Mouse (Mus musculus) E14TG2a.4 (cell line): ENCODE data around the gene Stard8.

Experiments
- H3K27me3 ChIP-seq: 2 replicates; pipeline ENCODE4 v1.6.1; 2014; ENCODE audit warnings: low read length, control low read depth; ENCODE audit not compliant: insufficient read depth
- H3K36me3 ChIP-seq: 2 replicates; pipeline ENCODE4 v1.6.1; 2014; ENCODE audit warnings: low read length, control low read depth; ENCODE audit not compliant: insufficient read depth
- H3K4me1 ChIP-seq: replicated peaks from 2 replicates; pipeline ENCODE4 v1.6.1; 2014; ENCODE audit warnings: low read depth, low read length, control low read depth
- H3K4me3 ChIP-seq: replicated peaks from 2 replicates; pipeline ENCODE4 v1.5.1; 2014; ENCODE audit warnings: mild to moderate bottlenecking, low read length
- H3K9me3 ChIP-seq: 2 replicates; pipeline ENCODE4 v1.6.1; 2014; ENCODE audit warnings: low read length, control low read depth
- CTCF ChIP-seq: conservative IDR thresholded peaks from 2 replicates; pipeline ENCODE4 v1.5.1; 2014; ENCODE audit warnings: low read length
- NANOG ChIP-seq: IDR thresholded peaks from 2 replicates; pipeline ENCODE4 v1.6.1; 2014; ENCODE audit warnings: borderline replicate concordance, low read length, mixed read lengths
- POU5F1 ChIP-seq: IDR thresholded peaks from 2 replicates; pipeline ENCODE4 v1.6.1; 2014; ENCODE audit warnings: low read length, borderline replicate concordance

Stard8 gene

DNA sequence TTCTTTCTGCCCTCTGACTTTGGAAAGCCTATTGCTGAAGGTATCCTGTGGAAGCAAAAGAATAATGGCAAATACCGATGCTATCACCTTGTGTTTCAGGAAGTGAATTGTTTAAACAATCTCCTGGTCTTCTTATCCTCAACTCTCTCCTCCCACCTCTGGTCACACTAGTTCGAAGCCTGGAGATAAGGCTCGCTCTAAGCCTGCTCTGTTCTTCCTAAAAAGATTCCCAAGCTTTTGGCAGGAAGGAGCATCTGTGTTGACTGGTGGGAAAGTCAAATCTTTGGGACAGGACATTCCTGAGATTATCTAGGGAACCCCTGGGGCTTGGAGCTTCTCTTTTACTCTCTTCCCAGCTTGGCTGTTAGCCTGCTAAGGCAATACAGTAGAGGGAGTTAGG is 8.2 kb downstream of the Stard8 start:
- H3K4me1 ChIP-seq, result no peaks in the 10 kb centered on the region
- no peaks in the 10 kb centered on the region for H3K36me3 ChIP-seq
- H3K4me3 ChIP-seq, result no peak overlapping the region
- no peak for TF ChIP-seq CTCF
- no peak for TF ChIP-seq POU5F1
- TF ChIP-seq NANOG, result no peak
- H3K9me3 ChIP-seq, result no peaks in the 10 kb centered on the region
- no peaks in the 10 kb centered on the region for H3K27me3 ChIP-seq

DNA sequence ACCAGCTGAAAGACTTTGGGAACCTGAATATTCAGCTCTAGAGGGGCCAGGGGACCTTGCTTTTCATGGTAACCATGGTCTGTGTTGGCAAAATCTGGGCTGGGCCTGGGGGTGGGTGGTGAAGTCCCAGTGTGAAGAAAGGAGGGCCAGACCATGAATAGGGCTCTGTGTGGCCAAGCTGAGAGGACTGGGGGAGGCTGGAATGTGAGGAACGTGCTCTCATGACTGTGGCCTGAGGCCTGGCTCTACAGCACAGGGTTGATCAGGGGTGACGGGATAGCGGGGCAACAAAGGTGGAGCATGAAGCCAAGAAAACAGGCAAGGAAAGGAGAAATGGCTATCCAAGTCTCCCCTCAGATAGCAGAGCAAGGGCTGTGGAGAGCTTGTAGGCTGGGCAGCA is 9.4 kb downstream of the Stard8 start:
- Histone ChIP-seq H3K36me3 (no peaks in the 10 kb centered on the region), H3K9me3 (no peaks in the 10 kb centered on the region), H3K4me3 (no peak overlapping the region), H3K4me1 (peaks cover 9% of the 10 kb centered on the region), H3K27me3 (no peaks in the 10 kb centered on the region)
- TF ChIP-seq NANOG, result no peak
- TF ChIP-seq POU5F1, result no peak
- no peak for TF ChIP-seq CTCF

DNA sequence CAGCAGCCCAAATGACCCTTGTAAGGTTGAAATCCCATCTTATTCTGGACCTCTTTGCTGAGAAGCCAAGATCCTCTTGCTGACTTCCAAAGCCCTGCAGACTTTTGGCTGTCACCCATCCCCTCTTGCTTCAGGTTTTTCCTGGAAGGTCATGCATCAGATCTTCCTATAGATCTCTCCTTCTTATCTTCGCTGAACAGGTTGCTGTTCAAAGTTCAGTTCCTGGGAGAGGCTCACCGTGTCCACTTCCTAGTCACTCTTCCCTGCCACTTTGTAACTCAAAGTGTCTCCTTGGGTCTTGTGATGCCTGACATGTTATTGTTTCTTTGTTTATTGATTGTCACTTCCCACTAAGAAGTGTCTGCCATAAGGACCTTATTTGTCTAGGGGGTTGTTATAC is 12.7 kb downstream of the Stard8 start:
- Histone ChIP-seq H3K36me3 (no peaks in the 10 kb centered on the region), H3K27me3 (no peaks in the 10 kb centered on the region), H3K4me3 (no peak overlapping the region), H3K4me1 (peaks cover 23% of the 10 kb centered on the region), H3K9me3 (no peaks in the 10 kb centered on the region)
- TF ChIP-seq NANOG (no peak), CTCF (no peak), POU5F1 (no peak)

GRCm38 (mm10) chrX:99016987-99017386 is 13.9 kb downstream of the Stard8 start:
- TF ChIP-seq CTCF, result no peak
- TF ChIP-seq NANOG, result no peak
- TF ChIP-seq POU5F1, result no peak
- no peaks in the 10 kb centered on the region for H3K36me3 ChIP-seq
- H3K27me3 ChIP-seq, result no peaks in the 10 kb centered on the region
- H3K4me3 ChIP-seq, result no peak overlapping the region
- H3K9me3 ChIP-seq, result no peaks in the 10 kb centered on the region
- peaks cover 23% of the 10 kb centered on the region for H3K4me1 ChIP-seq

- Histone ChIP-seq H3K4me3 (no peak overlapping the region), H3K9me3 (no peaks in the 10 kb centered on the region), H3K4me1 (peaks cover 23% of the 10 kb centered on the region), H3K27me3 (no peaks in the 10 kb centered on the region), H3K36me3 (no peaks in the 10 kb centered on the region)
- TF ChIP-seq POU5F1 (no peak), CTCF (no peak), NANOG (no peak)
Observed at GRCm38 (mm10) chrX:99017874-99018273, 14.8 kb downstream of the Stard8 start.

GRCm38 (mm10) chrX:99019303-99019702 is 16.3 kb downstream of the Stard8 start:
- Histone ChIP-seq H3K4me1 (peaks cover 23% of the 10 kb centered on the region), H3K4me3 (no peak overlapping the region), H3K36me3 (no peaks in the 10 kb centered on the region), H3K9me3 (no peaks in the 10 kb centered on the region), H3K27me3 (no peaks in the 10 kb centered on the region)
- TF ChIP-seq POU5F1 (no peak), CTCF (no peak), NANOG (no peak)

DNA sequence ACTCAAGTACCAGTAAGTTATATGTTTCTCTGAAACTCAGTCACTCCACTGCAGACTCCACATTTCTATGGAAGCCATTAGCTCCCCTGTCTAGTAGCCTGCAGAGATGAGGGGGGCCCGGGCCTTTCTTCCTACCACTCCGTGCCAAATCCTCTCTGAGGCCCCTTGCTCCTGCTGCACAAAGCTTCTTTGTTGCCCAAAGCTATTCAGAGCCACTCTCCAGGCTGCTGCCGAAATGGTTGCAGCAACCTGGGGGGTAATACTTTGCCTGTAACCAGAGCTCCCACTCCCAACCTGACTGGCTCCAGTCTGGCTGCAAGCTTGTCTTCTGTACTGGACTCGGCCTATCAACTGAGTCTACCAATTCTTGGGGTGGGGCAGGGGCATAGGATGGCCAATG is 17.2 kb downstream of the Stard8 start:
- H3K27me3 ChIP-seq, result no peaks in the 10 kb centered on the region
- TF ChIP-seq POU5F1 (no peak), CTCF (no peak), NANOG (no peak)
- H3K36me3 ChIP-seq, result no peaks in the 10 kb centered on the region

DNA sequence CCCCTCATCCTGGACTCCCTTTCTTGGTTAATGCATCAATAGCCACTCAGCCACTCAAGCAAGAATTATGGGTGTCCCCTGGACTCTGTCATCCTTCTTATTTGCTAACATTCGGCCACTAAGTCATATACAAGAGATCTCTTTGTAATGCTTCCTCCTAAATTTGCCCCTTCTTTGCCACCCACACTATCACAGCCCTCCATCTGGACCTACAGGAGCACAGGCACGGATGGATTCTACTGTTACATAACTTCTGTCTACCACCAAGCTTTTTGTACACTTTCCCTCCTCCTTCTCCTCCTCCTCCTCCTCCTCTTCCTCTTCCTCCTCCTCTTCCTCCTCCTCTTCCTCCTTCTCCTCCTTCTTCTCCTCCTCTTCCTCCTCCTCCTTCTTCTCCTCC is 18.5 kb downstream of the Stard8 start:
- TF ChIP-seq POU5F1 (no peak), NANOG (no peak), CTCF (no peak)
- H3K4me1 ChIP-seq, result peaks cover 23% of the 10 kb centered on the region
- H3K36me3 ChIP-seq, result no peaks in the 10 kb centered on the region
- no peak overlapping the region for H3K4me3 ChIP-seq
- H3K27me3 ChIP-seq, result no peaks in the 10 kb centered on the region
- H3K9me3 ChIP-seq, result no peaks in the 10 kb centered on the region

More for the DNA sequence above, 17.2 kb downstream of the Stard8 start:
- Histone ChIP-seq H3K4me3 (no peak overlapping the region), H3K9me3 (no peaks in the 10 kb centered on the region), H3K4me1 (peaks cover 23% of the 10 kb centered on the region)

DNA sequence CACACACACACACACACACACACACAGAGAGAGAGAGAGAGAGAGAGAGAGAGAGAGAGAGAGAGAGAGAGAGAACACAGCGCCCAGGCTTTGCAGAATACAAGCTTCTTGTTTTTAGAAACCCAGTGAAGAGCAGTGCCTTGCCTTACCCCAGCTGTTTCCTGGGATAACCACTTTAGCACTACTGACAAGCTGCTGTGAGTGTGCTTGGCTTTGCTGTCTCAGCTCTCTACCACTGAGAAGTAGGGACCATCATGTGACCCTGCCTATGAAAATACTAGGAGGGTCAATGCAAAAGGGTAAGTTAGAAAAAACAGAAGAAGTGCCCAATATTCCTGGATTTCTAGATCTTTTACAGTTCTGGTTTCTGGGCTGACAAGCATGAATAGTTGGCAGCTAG is 20.9 kb downstream of the Stard8 start:
- 0 out of 2 replicates have a peak, but pooled peaks cover under 1% of the 10 kb centered on the region for H3K4me1 ChIP-seq
- H3K36me3 ChIP-seq, result no peaks in the 10 kb centered on the region
- H3K27me3 ChIP-seq, result no peaks in the 10 kb centered on the region
- TF ChIP-seq POU5F1, result no peak
- no peak overlapping the region for H3K4me3 ChIP-seq
- no peaks in the 10 kb centered on the region for H3K9me3 ChIP-seq
